Mouse (Mus musculus) cerebral cortex, adult 2 months (tissue): ENCODE data around the gene Ppm1n.

Experiments used
- WGBS: fragments of 180-500 bp; shearing (Covaris S2); methylation state at CpG from one replicate; pipeline ENCODE4 v1.1.7; 2018; 5-methylcytosine and 5-hydroxymethylcytosine counted together

The Ppm1n gene

GRCm38 (mm10) chr7:19281680-19282304, 1.9 kb upstream of the Ppm1n start:
- WGBS: 24% methylated on average over 6 of the region's 6 CpGs

- WGBS: 9% methylated on average over 34 of the region's 34 CpGs
Observed at GRCm38 (mm10) chr7:19279052-19279451, 812 bp downstream of the Ppm1n start.

- WGBS: 65% methylated on average over 4 of the region's 4 CpGs
Observed at GRCm38 (mm10) chr7:19276253-19276652, 3.6 kb downstream of the Ppm1n start.

- 1% methylated on average over 36 of the region's 36 CpGs for WGBS
Observed at GRCm38 (mm10) chr7:19272173-19272764, 7.6 kb downstream of the Ppm1n start.

GRCm38 (mm10) chr7:19271238-19272172, 8.4 kb downstream of the Ppm1n start, which contains the start of gene Vasp:
Gene Vasp, minus strand, starts transcription at chr7:19271817.
- WGBS: under 1% methylated on average over 60 of the region's 62 CpGs

- under 1% methylated on average over 19 of the region's 21 CpGs for WGBS
Observed at GRCm38 (mm10) chr7:19270509-19271237, 9.2 kb downstream of the Ppm1n start.

GRCm38 (mm10) chr7:19269721-19270441, 10.0 kb downstream of the Ppm1n start:
- WGBS: 3% methylated on average over 19 of the region's 19 CpGs

- 59% methylated on average over 10 of the region's 10 CpGs for WGBS
Observed at GRCm38 (mm10) chr7:19268993-19269681, 10.7 kb downstream of the Ppm1n start.

- WGBS: 70% methylated on average over 10 of the region's 10 CpGs
Observed at GRCm38 (mm10) chr7:19267051-19267450, 12.8 kb downstream of the Ppm1n start.

GRCm38 (mm10) chr7:19265928-19266822, 13.7 kb downstream of the Ppm1n start:
- 72% methylated on average over 10 of the region's 10 CpGs for WGBS

- WGBS: 84% methylated on average over 7 of the region's 7 CpGs
Observed at GRCm38 (mm10) chr7:19265147-19265546, 14.7 kb downstream of the Ppm1n start.

- WGBS: 39% methylated on average over 3 of the region's 3 CpGs
Observed at GRCm38 (mm10) chr7:19258336-19258735, 21.5 kb downstream of the Ppm1n start.

- WGBS: 44% methylated on average over 11 of the region's 11 CpGs
Observed at GRCm38 (mm10) chr7:19257390-19258022, 22.4 kb downstream of the Ppm1n start.

GRCm38 (mm10) chr7:19256567-19256966, 23.3 kb downstream of the Ppm1n start:
- 81% methylated on average over 7 of the region's 7 CpGs for WGBS

GRCm38 (mm10) chr7:19255395-19255794, 24.5 kb downstream of the Ppm1n start:
- WGBS: 93% methylated on average over 17 of the region's 17 CpGs

GRCm38 (mm10) chr7:19253437-19253836, 26.4 kb downstream of the Ppm1n start:
- WGBS: 56% methylated on average over 5 of the region's 5 CpGs

- 87% methylated on average over 4 of the region's 4 CpGs for WGBS
Observed at GRCm38 (mm10) chr7:19252078-19252477, 27.8 kb downstream of the Ppm1n start.

GRCm38 (mm10) chr7:19247511-19247910, 32.4 kb downstream of the Ppm1n start:
- WGBS: 98% methylated on average over 2 of the region's 2 CpGs

- WGBS: 91% methylated on average over 1 of the region's 1 CpGs
Observed at GRCm38 (mm10) chr7:19246855-19247254, 33.0 kb downstream of the Ppm1n start.
